Mouse (Mus musculus): ENCODE data around the gene Ankrd17.
"Not testable (repeated sequence)": the region's sequence is repeated elsewhere in the genome, so short reads cannot be mapped to it uniquely, and the experiment has no call there.

Ankrd17 gene

GRCm38 (mm10) chr5:90338177-90339091 lies 27.9 kb downstream of the Ankrd17 start:
- no peak for DNase-seq (ENCODE audit: low spot score in 2 of 2)

- no peak for DNase-seq (ENCODE audit: low spot score in 2 of 2)
Measured at GRCm38 (mm10) chr5:90332478-90332877, 33.9 kb downstream of the Ankrd17 start.

- DNase-seq (ENCODE audit: low spot score in 2 of 2) = no peak
Measured at GRCm38 (mm10) chr5:90331071-90331470, 35.3 kb downstream of the Ankrd17 start.

- no peak for DNase-seq (ENCODE audit: low spot score in 2 of 2)
Measured at GRCm38 (mm10) chr5:90298396-90298795, 68.0 kb downstream of the Ankrd17 start.

- DNase-seq (ENCODE audit: low spot score in 2 of 2) = no peak
Measured at GRCm38 (mm10) chr5:90289887-90290286, 76.5 kb downstream of the Ankrd17 start.

- DNase-seq (ENCODE audit: low spot score in 2 of 2) = peak; percentile 37 to 77
Measured at GRCm38 (mm10) chr5:90286559-90286958, 79.8 kb downstream of the Ankrd17 start.

- DNase-seq (ENCODE audit: low spot score in 2 of 2) = no peak
Measured at GRCm38 (mm10) chr5:90280061-90280460, 86.3 kb downstream of the Ankrd17 start.

- no peak for DNase-seq (ENCODE audit: low spot score in 2 of 2)
Measured at GRCm38 (mm10) chr5:90279418-90279817, 87.0 kb downstream of the Ankrd17 start.

GRCm38 (mm10) chr5:90277443-90277842 lies 88.9 kb downstream of the Ankrd17 start:
- DNase-seq (ENCODE audit: low spot score in 2 of 2) = no peak

GRCm38 (mm10) chr5:90274806-90275205 lies 91.6 kb downstream of the Ankrd17 start:
- DNase-seq (ENCODE audit: low spot score in 2 of 2) = no peak

- not testable (repeated sequence) for DNase-seq (ENCODE audit: low spot score in 2 of 2)
Measured at GRCm38 (mm10) chr5:90262230-90262629, 104.1 kb downstream of the Ankrd17 start.

GRCm38 (mm10) chr5:90257023-90257422 lies 109.4 kb downstream of the Ankrd17 start:
- DNase-seq (ENCODE audit: low spot score in 2 of 2) = no peak

- DNase-seq (ENCODE audit: low spot score in 2 of 2) = no peak
Measured at GRCm38 (mm10) chr5:90247503-90247902, 118.9 kb downstream of the Ankrd17 start.

- no peak for DNase-seq (ENCODE audit: low spot score in 2 of 2)
Measured at GRCm38 (mm10) chr5:90246987-90247386, 119.4 kb downstream of the Ankrd17 start.

- DNase-seq (ENCODE audit: low spot score in 2 of 2) = no peak
Measured at GRCm38 (mm10) chr5:90246567-90246966, 119.8 kb downstream of the Ankrd17 start.

- no peak for DNase-seq (ENCODE audit: low spot score in 2 of 2)
Measured at GRCm38 (mm10) chr5:90245416-90245815, 121.0 kb downstream of the Ankrd17 start.

- DNase-seq (ENCODE audit: low spot score in 2 of 2) = no peak
Measured at GRCm38 (mm10) chr5:90235217-90235616, 131.2 kb downstream of the Ankrd17 start.

- no peak for DNase-seq (ENCODE audit: low spot score in 2 of 2)
Measured at GRCm38 (mm10) chr5:90233305-90233704, 133.1 kb downstream of the Ankrd17 start.

GRCm38 (mm10) chr5:90229760-90230159 lies 136.6 kb downstream of the Ankrd17 start:
- no peak for DNase-seq (ENCODE audit: low spot score in 2 of 2)

- DNase-seq (ENCODE audit: low spot score in 2 of 2) = no peak
Measured at GRCm38 (mm10) chr5:90226696-90227095, 139.7 kb downstream of the Ankrd17 start.

- no peak for DNase-seq (ENCODE audit: low spot score in 2 of 2)
Measured at GRCm38 (mm10) chr5:90224730-90225129, 141.6 kb downstream of the Ankrd17 start.

- DNase-seq (ENCODE audit: low spot score in 2 of 2) = peak; percentile 95 to 99
Measured at GRCm38 (mm10) chr5:90223534-90224381, 142.6 kb downstream of the Ankrd17 start, which contains the start of gene Cox18. Gene Cox18 (minus strand): TSS chr5:90224001.

Data from spleen, postnatal 10 days (tissue).